Mouse (Mus musculus): ENCODE results near the gene Tex52.
"Not testable (repeated sequence)": the region's sequence is repeated elsewhere in the genome, so short reads cannot be mapped to it uniquely, and the experiment has no call there.

Gene Tex52

GRCm38 (mm10) chr6:128379636-128380035 is 4.4 kb downstream of the Tex52 start:
- DNase-seq (ENCODE audit: extremely low spot score, low read depth, low spot score): no peak

DNA sequence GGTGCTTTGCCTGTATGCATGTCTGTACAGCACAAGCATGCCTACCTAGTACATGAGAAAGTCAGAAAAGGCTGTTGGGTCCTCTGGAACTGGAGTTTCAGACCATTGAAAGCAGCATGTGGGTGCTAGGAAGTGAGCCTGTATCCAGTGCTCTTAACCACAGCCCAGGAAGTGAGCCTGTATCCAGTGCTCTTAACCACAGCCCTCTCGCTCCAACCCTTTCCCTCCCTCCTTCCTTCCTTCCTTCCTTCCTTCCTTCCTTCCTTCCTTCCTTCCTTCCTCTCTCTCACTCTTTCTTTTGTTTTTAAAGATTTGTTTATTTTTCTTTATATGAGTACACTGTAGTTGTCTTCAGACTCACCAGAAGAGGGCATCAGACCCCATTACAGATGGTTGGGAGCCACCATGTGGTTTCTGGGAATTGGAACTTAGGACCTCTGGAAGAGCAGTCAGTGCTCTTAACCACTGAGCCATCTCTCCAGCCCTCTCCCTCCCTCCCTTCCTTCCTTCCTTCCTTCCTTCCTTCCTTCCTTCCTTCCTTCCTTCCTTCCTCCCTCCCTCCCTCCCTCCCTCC is 5.4 kb downstream of the Tex52 start:
- not testable (repeated sequence) for DNase-seq (ENCODE audit: extremely low spot score, low read depth, low spot score)

GRCm38 (mm10) chr6:128381254-128381653 is 6.0 kb downstream of the Tex52 start:
- no peak for DNase-seq (ENCODE audit: extremely low spot score, low read depth, low spot score)

DNA sequence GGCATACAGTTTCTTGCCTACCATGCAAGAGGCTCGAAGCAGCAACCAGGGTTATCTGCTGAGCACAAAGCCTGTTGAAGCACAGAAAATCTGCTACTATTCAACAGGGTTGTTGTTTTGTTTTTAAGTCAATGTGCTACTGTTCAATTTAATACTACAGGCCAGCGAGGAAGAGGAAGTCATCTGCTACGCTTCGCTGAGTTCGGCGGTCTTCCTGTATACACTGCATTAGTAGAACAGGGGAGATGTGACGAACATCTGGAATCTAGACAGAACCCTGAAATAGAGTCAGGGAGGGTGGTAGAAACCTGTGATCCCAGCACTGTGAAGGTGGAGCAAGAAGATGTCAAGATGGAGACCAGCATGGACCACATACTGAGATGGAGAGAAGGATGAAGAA is 8.5 kb downstream of the Tex52 start:
- no peak for DNase-seq (ENCODE audit: extremely low spot score, low read depth, low spot score)

DNA sequence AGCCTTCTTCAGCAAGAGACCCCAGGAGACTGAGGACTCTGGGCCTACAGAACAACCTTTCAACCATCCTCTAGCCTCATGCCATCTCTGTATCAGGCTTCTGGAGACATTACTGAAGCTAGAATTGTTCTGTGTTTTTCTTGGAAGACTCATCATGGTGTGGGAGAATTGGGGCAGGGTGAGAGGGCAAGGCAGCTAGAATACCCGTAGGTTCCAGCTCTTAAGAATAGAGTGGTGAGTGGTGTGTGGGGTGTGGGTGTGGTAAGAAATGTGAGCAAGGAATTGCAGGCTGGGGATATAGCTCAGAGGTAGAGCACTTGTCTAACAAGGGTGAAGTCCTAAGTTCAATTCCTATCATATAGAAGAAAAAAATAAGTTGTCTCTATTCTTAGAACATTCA is 9.8 kb downstream of the Tex52 start:
- DNase-seq (ENCODE audit: extremely low spot score, low read depth, low spot score): no peak

GRCm38 (mm10) chr6:128389185-128389584 is 13.9 kb downstream of the Tex52 start:
- no peak for DNase-seq (ENCODE audit: extremely low spot score, low read depth, low spot score)

GRCm38 (mm10) chr6:128390683-128391082 is 15.4 kb downstream of the Tex52 start:
- DNase-seq (ENCODE audit: extremely low spot score, low read depth, low spot score): no peak

DNA sequence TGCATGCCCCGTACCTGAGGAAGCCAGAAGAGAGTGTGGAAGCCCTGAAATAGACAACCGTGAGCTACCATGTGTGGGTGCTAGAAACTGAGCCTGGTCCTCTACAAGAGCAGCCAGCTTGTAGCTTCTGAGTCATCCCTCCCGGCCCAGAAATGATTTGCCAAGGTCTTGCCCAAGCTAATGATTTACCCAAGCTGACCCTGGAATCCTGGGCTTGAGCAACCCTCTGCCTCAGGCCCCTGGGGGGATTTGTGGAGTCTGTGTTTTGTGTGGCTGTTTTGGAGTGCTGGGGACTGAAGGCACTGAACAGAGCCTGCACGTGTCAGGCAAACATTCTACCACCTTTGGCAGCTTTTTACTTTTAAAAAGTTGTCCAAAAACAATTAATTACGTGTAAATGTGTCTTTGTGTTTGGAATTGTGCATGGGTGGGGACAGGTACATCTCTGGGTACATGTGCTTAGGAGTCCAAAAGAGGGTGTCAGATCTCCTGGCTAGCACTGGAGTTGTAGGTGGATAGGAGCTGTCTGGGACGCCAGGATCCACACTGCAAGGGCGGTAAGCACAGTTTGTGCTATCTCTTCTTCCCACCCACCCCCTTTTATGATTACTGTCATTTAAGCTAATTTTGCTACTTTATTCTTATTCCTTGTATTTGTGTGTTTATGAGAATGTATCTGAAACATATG is 22.5 kb downstream of the Tex52 start:
- DNase-seq (ENCODE audit: extremely low spot score, low read depth, low spot score): no peak

DNA sequence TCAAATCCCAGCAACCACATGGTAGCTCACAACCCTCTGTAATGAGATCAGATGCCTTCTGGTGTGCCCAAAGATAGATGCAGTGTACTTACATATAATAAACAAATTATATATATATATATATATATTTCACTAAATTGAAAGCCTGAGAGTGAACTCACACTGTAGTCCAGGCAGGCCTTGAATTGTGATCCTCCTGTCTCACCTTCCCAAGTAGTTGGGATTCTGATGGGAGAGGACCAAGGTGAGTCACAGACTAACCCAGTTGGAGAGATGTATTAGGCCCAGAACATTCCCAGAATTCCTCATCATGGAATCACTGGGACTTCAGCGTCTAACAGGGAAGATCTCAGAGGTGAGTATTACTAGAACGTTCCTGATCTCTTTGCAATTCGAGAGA is 23.7 kb downstream of the Tex52 start, which contains the start of gene Nrip2:
Nrip2 (plus strand) TSS at position 301 of the 400 bp plus-strand sequence.
- no peak for DNase-seq (ENCODE audit: extremely low spot score, low read depth, low spot score)

GRCm38 (mm10) chr6:128399421-128400185 is 24.3 kb downstream of the Tex52 start:
- no peak for DNase-seq (ENCODE audit: extremely low spot score, low read depth, low spot score)

DNA sequence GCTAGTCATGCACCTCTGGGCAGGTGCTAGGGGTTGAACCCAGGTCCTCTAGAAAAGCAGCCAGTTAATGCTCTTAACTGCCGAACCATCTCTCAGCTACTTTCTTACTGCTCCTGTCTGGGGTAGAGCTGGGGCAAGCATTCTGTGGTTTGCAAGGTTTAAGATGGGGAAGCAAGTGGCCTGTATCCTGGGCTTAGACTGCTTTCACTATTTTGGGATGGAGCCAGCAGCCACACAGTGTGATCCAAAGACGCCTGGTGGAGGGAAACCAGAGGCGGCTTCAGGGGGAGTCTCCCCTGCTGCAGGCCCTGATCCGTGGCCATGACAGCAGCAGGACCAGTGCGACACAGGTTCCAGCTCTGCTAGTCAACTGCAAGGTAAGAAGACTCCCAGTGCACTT is 29.5 kb downstream of the Tex52 start:
- DNase-seq (ENCODE audit: extremely low spot score, low read depth, low spot score): no peak

GRCm38 (mm10) chr6:128408544-128409125 is 33.4 kb downstream of the Tex52 start:
- DNase-seq (ENCODE audit: extremely low spot score, low read depth, low spot score): no peak

DNA sequence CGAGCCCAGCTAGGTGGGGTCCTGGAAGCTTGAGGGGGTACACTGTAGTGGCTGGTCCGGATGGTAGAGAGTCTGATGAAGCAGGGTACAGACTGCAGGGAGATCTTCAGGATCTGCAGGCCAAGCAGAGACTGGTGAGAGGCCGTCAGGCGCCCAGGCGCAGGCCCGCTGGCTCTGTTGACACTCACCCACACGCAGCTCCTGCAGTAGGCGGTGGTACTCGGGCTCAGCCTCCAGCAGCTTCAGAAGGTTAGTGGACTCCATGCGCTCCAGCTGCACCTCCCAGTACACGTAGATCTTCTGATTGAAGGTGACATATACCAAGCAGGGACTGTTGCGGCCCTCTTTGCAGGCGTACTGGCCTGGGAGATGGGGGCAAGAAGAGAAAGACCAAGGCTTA is 35.0 kb downstream of the Tex52 start:
- DNase-seq (ENCODE audit: extremely low spot score, low read depth, low spot score): no peak

- peak; percentile 72 for DNase-seq (ENCODE audit: extremely low spot score, low read depth, low spot score)
Observed at GRCm38 (mm10) chr6:128411115-128411514, 35.9 kb downstream of the Tex52 start.

GRCm38 (mm10) chr6:128416169-128416568 is 40.9 kb downstream of the Tex52 start:
- no peak for DNase-seq (ENCODE audit: extremely low spot score, low read depth, low spot score)

DNA sequence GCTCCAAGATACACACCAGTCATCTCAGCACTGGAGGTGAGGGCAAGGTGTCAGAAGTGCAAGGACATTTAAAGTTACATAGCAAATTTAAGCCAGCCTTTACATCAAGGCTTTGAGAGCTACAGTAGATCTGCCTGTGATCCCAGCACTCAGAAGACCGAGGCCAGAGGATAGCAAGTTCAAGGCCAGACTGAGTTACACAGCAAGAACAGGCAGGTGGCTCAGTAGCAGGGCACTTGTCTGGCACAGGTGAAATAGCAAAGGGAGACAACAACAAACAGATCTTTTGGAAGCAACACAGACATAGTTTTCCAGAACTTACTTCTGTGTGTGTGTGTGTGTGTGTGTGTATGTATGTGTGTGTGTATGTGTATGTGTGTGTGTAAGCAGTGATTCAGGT is 42.8 kb downstream of the Tex52 start:
- DNase-seq (ENCODE audit: extremely low spot score, low read depth, low spot score): no peak

- DNase-seq (ENCODE audit: extremely low spot score, low read depth, low spot score): no peak
Observed at GRCm38 (mm10) chr6:128421036-128421435, 45.8 kb downstream of the Tex52 start.

GRCm38 (mm10) chr6:128421480-128421879 is 46.2 kb downstream of the Tex52 start:
- no peak for DNase-seq (ENCODE audit: extremely low spot score, low read depth, low spot score)

DNA sequence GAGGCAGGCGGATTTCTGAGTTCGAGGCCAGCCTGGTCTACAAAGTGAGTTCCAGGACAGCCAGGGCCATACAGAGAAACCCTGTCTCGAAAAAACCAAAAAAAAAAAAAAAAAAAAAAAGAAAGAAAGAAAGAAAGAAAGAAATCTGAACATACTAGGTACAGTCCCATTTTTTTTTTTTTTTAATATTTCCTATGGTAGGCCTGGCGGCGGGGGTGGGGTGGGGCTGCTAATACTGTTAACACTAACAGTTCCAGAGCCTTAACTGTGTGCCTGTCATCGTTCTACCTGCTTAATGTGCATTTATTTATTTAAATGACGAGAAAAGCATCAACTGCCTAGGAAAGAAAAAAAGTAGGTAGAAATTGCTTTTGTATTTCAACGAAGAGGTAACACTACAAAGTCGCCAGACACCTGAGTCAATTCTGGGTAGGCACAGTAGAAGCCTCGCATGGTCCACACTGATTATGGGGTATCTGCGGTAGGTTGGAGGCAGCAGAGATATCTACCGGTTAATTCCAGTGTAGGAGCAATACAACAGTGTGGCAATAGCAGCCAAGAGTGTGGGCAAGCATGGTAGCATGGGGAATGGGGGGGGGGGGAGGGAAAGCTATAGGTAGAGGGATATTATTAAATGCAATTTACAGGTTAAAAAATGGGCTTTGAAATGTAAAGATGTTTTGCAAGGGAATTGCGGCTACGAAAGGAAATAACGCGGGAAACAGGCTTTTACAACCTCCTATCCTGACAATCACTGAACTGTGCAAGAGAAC is 48.4 kb downstream of the Tex52 start:
- no peak for DNase-seq (ENCODE audit: extremely low spot score, low read depth, low spot score)

DNA sequence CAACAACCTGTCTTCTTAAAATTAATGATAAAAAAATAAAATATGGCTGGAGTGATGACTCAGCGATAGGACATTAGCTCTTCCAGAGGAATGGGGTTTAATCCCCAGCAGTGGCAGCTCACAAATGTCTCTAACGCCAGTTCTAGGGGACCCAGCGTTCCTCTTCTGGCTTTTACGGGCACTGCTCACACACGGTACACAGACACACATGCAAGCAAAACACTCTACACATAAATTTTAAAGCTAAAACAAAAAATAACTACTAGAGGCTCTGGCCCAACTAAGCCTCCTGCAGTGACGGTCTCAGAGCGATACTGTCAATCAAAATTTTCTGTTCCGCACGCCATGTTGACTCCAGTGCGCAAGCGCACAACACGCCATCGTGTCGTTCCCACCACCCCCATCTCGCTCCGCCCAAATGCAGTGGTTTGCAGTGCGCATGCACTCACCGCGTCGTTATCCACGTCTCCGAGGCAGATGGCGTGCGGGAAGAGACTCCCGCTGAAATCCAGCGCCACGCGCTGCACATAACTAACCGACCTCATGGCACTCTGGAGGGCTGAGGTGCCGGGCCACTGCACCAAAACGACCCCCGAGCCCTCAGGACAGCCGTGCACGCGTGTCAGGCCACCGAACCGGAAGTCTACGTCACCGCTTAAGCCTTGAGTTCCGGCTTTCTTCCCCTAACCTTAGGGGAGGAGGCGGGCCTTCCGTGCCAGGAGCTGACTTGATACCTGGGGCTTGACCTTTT is 49.2 kb downstream of the Tex52 start, which contains the start of gene Itfg2:
Itfg2 (minus strand) TSS at position 663 of the 751 bp plus-strand sequence.
- DNase-seq (ENCODE audit: extremely low spot score, low read depth, low spot score): peak; percentile 96
